Mouse (Mus musculus): ENCODE measurements around the gene Agbl2. TPM values are rescaled to one million over a fixed set of nuclear protein-coding genes. Genes with fewer than 3 reads are reported as not detected.

Agbl2 gene
- polyA plus RNA-seq, 1 experiment from 2014 or later = 0.18 TPM

- 0 out of 2 replicates have a peak overlapping the region, but pooled peaks have one; percentile 93 for H3K27ac ChIP-seq (ENCODE audit: low read depth, low read length)
- DNase-seq (ENCODE audit: low spot score) = no peak
- H3K27me3 ChIP-seq (replicated peaks; ENCODE audit: control insufficient read depth, insufficient read depth, low read length) = no peaks in the 10 kb centered on the region
- H3K9me3 ChIP-seq (ENCODE audit: control insufficient read depth, low read length) = no peaks in the 10 kb centered on the region
- H3K36me3 ChIP-seq (ENCODE audit: control insufficient read depth, insufficient read depth, low read length) = peaks cover 21% of the 10 kb centered on the region
- H3K4me1 ChIP-seq (replicated peaks; ENCODE audit: control insufficient read depth, insufficient read depth, low read length) = peaks cover 22% of the 10 kb centered on the region
- H3K9ac ChIP-seq (ENCODE audit: low read depth, low read length) = peak overlapping the region; percentile 92
- H3K4me3 ChIP-seq (ENCODE audit: low read depth, low read length) = peak overlapping the region; percentile 87
- peak overlapping the region; percentile 96 for H3K4me2 ChIP-seq
- 10% methylated on average over 4 of the region's 4 CpGs for WGBS
- no peak for ATAC-seq (replicated peaks; ENCODE audit: low FRiP score)
Observed at GRCm38 (mm10) chr2:90746538-90746865, 36.0 kb upstream of the Agbl2 start.

GRCm38 (mm10) chr2:90747131-90747530, 35.4 kb upstream of the Agbl2 start:
- no peak for ATAC-seq (replicated peaks; ENCODE audit: low FRiP score)
- H3K9ac ChIP-seq (ENCODE audit: low read depth, low read length) = no peak overlapping the region; the same call in 1 of the 2 replicates
- no peaks in the 10 kb centered on the region for H3K9me3 ChIP-seq (ENCODE audit: control insufficient read depth, low read length)
- peaks cover 22% of the 10 kb centered on the region for H3K4me1 ChIP-seq (replicated peaks; ENCODE audit: control insufficient read depth, insufficient read depth, low read length)
- 83% methylated on average over 10 of the region's 10 CpGs for WGBS
- H3K4me3 ChIP-seq (ENCODE audit: low read depth, low read length) = peak overlapping the region; percentile 87
- no peak overlapping the region; the same call in 1 of the 2 replicates for H3K27ac ChIP-seq (ENCODE audit: low read depth, low read length)
- H3K4me2 ChIP-seq = peak overlapping the region; percentile 96
- H3K36me3 ChIP-seq (ENCODE audit: control insufficient read depth, insufficient read depth, low read length) = peaks cover 22% of the 10 kb centered on the region
- H3K27me3 ChIP-seq (replicated peaks; ENCODE audit: control insufficient read depth, insufficient read depth, low read length) = no peaks in the 10 kb centered on the region
- DNase-seq (ENCODE audit: low spot score) = no peak

DNA sequence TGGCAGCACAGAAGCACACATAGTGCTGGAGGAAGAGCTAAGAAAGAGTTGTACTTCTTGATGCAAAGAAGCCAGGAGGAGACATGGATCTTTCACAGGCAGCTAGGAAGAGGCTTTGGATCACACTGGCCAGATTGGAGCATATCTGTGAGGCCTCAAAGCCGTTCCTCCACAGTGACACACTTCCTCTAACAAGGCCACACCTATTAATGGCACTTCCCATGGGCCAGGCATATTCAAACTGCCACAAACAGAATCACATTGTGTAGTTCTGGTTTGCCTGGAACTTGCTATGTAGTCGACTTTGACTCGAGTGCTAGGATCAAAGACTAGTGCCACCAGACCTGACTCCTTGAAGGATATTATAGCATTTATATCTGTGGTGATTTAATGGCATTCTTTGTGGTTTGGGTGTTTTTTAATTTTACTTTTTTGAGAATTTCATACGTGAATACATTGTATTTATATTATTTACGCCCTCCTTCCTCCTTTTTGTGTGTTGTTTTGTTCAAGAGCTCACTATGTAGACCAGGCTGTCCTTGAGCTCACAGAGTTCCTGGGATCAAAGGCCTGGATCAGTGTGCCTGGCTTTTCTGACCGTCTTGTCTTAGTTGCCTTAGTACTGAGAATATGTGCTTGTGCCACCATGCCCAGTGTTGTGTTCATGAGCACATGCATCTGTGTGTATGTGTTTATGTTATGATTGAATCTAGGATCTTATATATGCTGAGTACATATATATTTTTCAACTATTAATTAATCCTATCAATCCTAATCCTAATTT, 32.7 kb upstream of the Agbl2 start:
- Histone ChIP-seq H3K4me2 (no peak overlapping the region), H3K27me3 (replicated peaks; ENCODE audit: control insufficient read depth, insufficient read depth, low read length) (no peaks in the 10 kb centered on the region), H3K27ac (ENCODE audit: low read depth, low read length) (no peak overlapping the region), H3K9ac (ENCODE audit: low read depth, low read length) (no peak overlapping the region), H3K4me3 (ENCODE audit: low read depth, low read length) (no peak overlapping the region), H3K4me1 (replicated peaks; ENCODE audit: control insufficient read depth, insufficient read depth, low read length) (peaks cover 18% of the 10 kb centered on the region), H3K9me3 (ENCODE audit: control insufficient read depth, low read length) (no peaks in the 10 kb centered on the region), H3K36me3 (ENCODE audit: control insufficient read depth, insufficient read depth, low read length) (peaks cover 44% of the 10 kb centered on the region)
- DNase-seq (ENCODE audit: low spot score) = no peak
- 77% methylated on average over 6 of the region's 6 CpGs for WGBS
- ATAC-seq (replicated peaks; ENCODE audit: low FRiP score) = no peak

DNA sequence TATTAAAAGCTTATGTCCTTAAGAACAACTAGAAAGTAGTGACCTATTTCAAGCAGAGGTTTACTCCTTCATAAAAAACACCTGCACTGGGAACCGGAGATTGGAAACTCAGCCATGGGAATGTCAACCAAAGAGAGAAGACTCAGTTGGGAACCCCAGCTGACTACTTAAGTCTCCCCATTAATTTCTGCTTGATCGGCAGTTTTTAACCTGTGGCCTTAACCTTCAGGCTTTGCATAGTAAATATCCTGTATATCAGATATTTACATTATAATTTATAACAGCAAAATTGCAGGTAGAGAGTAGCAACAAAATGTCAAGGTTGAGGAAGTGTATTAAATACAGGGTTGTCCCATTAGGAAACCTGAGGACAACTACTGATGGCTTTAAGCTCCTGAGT, 29.0 kb upstream of the Agbl2 start:
- H3K4me2 ChIP-seq = no peak overlapping the region
- ATAC-seq (replicated peaks; ENCODE audit: low FRiP score) = no peak
- DNase-seq (ENCODE audit: low spot score) = no peak
- H3K27ac ChIP-seq (ENCODE audit: low read depth, low read length) = no peak overlapping the region
- no peak overlapping the region for H3K4me3 ChIP-seq (ENCODE audit: low read depth, low read length)
- no peak overlapping the region for H3K9ac ChIP-seq (ENCODE audit: low read depth, low read length)
- peaks cover 52% of the 10 kb centered on the region for H3K36me3 ChIP-seq (ENCODE audit: control insufficient read depth, insufficient read depth, low read length)
- 93% methylated on average over 2 of the region's 2 CpGs for WGBS
- no peaks in the 10 kb centered on the region for H3K9me3 ChIP-seq (ENCODE audit: control insufficient read depth, low read length)
- peaks cover 8% of the 10 kb centered on the region for H3K4me1 ChIP-seq (replicated peaks; ENCODE audit: control insufficient read depth, insufficient read depth, low read length)
- H3K27me3 ChIP-seq (replicated peaks; ENCODE audit: control insufficient read depth, insufficient read depth, low read length) = no peaks in the 10 kb centered on the region

GRCm38 (mm10) chr2:90754188-90754587, 28.3 kb upstream of the Agbl2 start:
- no peak overlapping the region for H3K9ac ChIP-seq (ENCODE audit: low read depth, low read length)
- H3K4me1 ChIP-seq (replicated peaks; ENCODE audit: control insufficient read depth, insufficient read depth, low read length) = peaks cover 4% of the 10 kb centered on the region
- no peak overlapping the region for H3K27ac ChIP-seq (ENCODE audit: low read depth, low read length)
- ATAC-seq (replicated peaks; ENCODE audit: low FRiP score) (peak; percentile 61), DNase-seq (ENCODE audit: low spot score) (no peak)
- no peaks in the 10 kb centered on the region for H3K9me3 ChIP-seq (ENCODE audit: control insufficient read depth, low read length)
- H3K4me2 ChIP-seq = no peak overlapping the region
- peaks cover 55% of the 10 kb centered on the region for H3K36me3 ChIP-seq (ENCODE audit: control insufficient read depth, insufficient read depth, low read length)
- no peaks in the 10 kb centered on the region for H3K27me3 ChIP-seq (replicated peaks; ENCODE audit: control insufficient read depth, insufficient read depth, low read length)
- 92% methylated on average over 3 of the region's 3 CpGs for WGBS
- no peak overlapping the region for H3K4me3 ChIP-seq (ENCODE audit: low read depth, low read length)

DNA sequence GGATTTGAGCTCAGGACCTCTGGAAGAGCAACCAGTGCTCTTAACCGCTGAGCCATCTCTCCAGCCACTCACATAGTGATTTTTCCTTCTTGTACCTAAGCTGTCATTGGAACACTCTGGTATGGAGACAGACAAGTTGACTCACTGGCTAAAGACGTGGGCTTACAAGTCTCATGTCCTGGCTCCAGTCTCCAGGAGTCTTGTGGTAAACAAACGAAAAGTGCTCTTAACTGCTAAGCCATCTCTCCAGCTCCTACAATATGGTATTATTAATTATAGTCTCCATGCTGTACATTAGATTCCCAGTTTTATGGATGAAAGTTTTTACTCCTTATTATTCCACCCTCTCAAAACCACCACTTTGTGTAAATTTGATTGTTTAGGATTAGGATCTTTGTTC, 17.4 kb upstream of the Agbl2 start:
- ATAC-seq (replicated peaks; ENCODE audit: low FRiP score) (no peak), DNase-seq (ENCODE audit: low spot score) (no peak)
- Histone ChIP-seq H3K9me3 (ENCODE audit: control insufficient read depth, low read length) (no peaks in the 10 kb centered on the region), H3K9ac (ENCODE audit: low read depth, low read length) (no peak overlapping the region), H3K4me1 (replicated peaks; ENCODE audit: control insufficient read depth, insufficient read depth, low read length) (no peaks in the 10 kb centered on the region), H3K4me2 (no peak overlapping the region), H3K36me3 (ENCODE audit: control insufficient read depth, insufficient read depth, low read length) (peaks cover 62% of the 10 kb centered on the region), H3K27ac (ENCODE audit: low read depth, low read length) (no peak overlapping the region), H3K27me3 (replicated peaks; ENCODE audit: control insufficient read depth, insufficient read depth, low read length) (no peaks in the 10 kb centered on the region), H3K4me3 (ENCODE audit: low read depth, low read length) (no peak overlapping the region)
- 88% methylated on average over 3 of the region's 3 CpGs for WGBS

DNA sequence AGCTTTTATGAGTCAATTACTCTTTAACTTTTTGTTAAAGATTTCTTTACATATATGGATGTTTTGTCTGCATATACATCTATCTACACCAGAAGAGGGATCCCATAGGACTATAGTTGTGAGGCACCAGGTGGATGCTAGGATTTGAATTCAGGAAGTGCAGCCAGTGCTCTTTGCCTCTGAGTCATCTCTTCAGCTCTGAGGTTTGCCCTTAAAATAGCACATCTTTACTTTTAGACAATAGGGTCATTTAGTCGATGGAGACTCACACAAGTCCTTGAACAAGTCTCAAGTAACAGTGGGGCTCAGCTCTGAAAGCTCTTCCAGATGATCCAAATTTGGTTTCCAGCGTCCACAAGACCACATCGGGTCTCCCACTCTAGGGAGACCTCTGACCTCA, 1.2 kb upstream of the Agbl2 start:
- Histone ChIP-seq H3K36me3 (ENCODE audit: control insufficient read depth, insufficient read depth, low read length) (peaks cover 26% of the 10 kb centered on the region), H3K4me3 (ENCODE audit: low read depth, low read length) (no peak overlapping the region), H3K4me2 (no peak overlapping the region), H3K27me3 (replicated peaks; ENCODE audit: control insufficient read depth, insufficient read depth, low read length) (peaks cover 18% of the 10 kb centered on the region), H3K9me3 (ENCODE audit: control insufficient read depth, low read length) (no peaks in the 10 kb centered on the region), H3K4me1 (replicated peaks; ENCODE audit: control insufficient read depth, insufficient read depth, low read length) (peaks cover 5% of the 10 kb centered on the region; the same call in 1 of the 2 replicates), H3K9ac (ENCODE audit: low read depth, low read length) (no peak overlapping the region), H3K27ac (ENCODE audit: low read depth, low read length) (no peak overlapping the region)
- DNase-seq (ENCODE audit: low spot score) = no peak
- no peak; the same call in 1 of the 2 replicates for ATAC-seq (replicated peaks; ENCODE audit: low FRiP score)
- WGBS = 52% methylated on average over 3 of the region's 3 CpGs

GRCm38 (mm10) chr2:90781938-90782337, 589 bp upstream of the Agbl2 start:
- DNase-seq (ENCODE audit: low spot score) (no peak), ATAC-seq (replicated peaks; ENCODE audit: low FRiP score) (no peak)
- Histone ChIP-seq H3K27ac (ENCODE audit: low read depth, low read length) (no peak overlapping the region), H3K4me2 (no peak overlapping the region), H3K4me3 (ENCODE audit: low read depth, low read length) (no peak overlapping the region), H3K27me3 (replicated peaks; ENCODE audit: control insufficient read depth, insufficient read depth, low read length) (peaks cover 18% of the 10 kb centered on the region), H3K36me3 (ENCODE audit: control insufficient read depth, insufficient read depth, low read length) (peaks cover 26% of the 10 kb centered on the region), H3K9ac (ENCODE audit: low read depth, low read length) (no peak overlapping the region), H3K4me1 (replicated peaks; ENCODE audit: control insufficient read depth, insufficient read depth, low read length) (peaks cover 5% of the 10 kb centered on the region; the same call in 1 of the 2 replicates), H3K9me3 (ENCODE audit: control insufficient read depth, low read length) (no peaks in the 10 kb centered on the region)
- 52% methylated on average over 2 of the region's 2 CpGs for WGBS

- Histone ChIP-seq H3K9ac (ENCODE audit: low read depth, low read length) (peak overlapping the region; percentile 40; the same call in 1 of the 2 replicates), H3K27me3 (replicated peaks; ENCODE audit: control insufficient read depth, insufficient read depth, low read length) (peaks cover 18% of the 10 kb centered on the region), H3K4me1 (replicated peaks; ENCODE audit: control insufficient read depth, insufficient read depth, low read length) (peaks cover 5% of the 10 kb centered on the region; the same call in 1 of the 2 replicates), H3K9me3 (ENCODE audit: control insufficient read depth, low read length) (no peaks in the 10 kb centered on the region), H3K36me3 (ENCODE audit: control insufficient read depth, insufficient read depth, low read length) (peaks cover 20% of the 10 kb centered on the region), H3K27ac (ENCODE audit: low read depth, low read length) (no peak overlapping the region), H3K4me3 (ENCODE audit: low read depth, low read length) (peak overlapping the region; percentile 49), H3K4me2 (peak overlapping the region; percentile 79)
- WGBS = 4% methylated on average over 28 of the region's 29 CpGs
- ATAC-seq (replicated peaks; ENCODE audit: low FRiP score) (peak; percentile 67), DNase-seq (ENCODE audit: low spot score) (peak; percentile 40)
Observed at GRCm38 (mm10) chr2:90782901-90783486, 467 bp downstream of the Agbl2 start.
